Mouse (Mus musculus) cortical plate, adult 2 months (tissue): ENCODE data around the gene Arrdc3. TPM values are rescaled to one million over a fixed set of nuclear protein-coding genes. Genes with fewer than 3 reads are reported as not detected.

Experiments used
- H3K27ac ChIP-seq: fragments of 200-500 bp; 2 replicates; pipeline ENCODE4 v1.5.1; 2012; ENCODE audit warnings: low read length, control low read depth, inconsistent platforms; ENCODE audit not compliant: insufficient read depth
- H3K4me1 ChIP-seq: fragments of 200-500 bp; 2 replicates; pipeline ENCODE4 v1.6.1; 2011; ENCODE audit warnings: low read length; ENCODE audit not compliant: control insufficient read depth, insufficient read depth
- H3K4me3 ChIP-seq: fragments of 200-500 bp; 2 replicates; pipeline ENCODE4 v1.5.1; 2011; ENCODE audit warnings: mild to moderate bottlenecking, low read length, control low read depth; ENCODE audit not compliant: insufficient read depth
- CTCF ChIP-seq: fragments of 200-500 bp; IDR thresholded peaks from 2 replicates; pipeline ENCODE4 v1.5.1; 2011; ENCODE audit warnings: mild to moderate bottlenecking, control low read depth, low read length; ENCODE audit not compliant: insufficient read depth; ENCODE audit errors: extremely low read depth
- POLR2A ChIP-seq: fragments of 200-500 bp; IDR thresholded peaks from 2 replicates; pipeline ENCODE4 v1.6.1; 2011; ENCODE audit warnings: mild to moderate bottlenecking, low read length, control low read depth; ENCODE audit not compliant: insufficient read depth; ENCODE audit errors: extremely low read depth
- polyA plus RNA-seq: library from polyadenylated mRNA; depleted of rRNA; stranded (reverse); fragments of >200 nt; gene quantifications from 2 replicates; pipeline ENCODE4 v1.2.3, GENCODE M21; 2012

Arrdc3 gene
- polyA plus RNA-seq, 1 experiment = 50.7 TPM

DNA sequence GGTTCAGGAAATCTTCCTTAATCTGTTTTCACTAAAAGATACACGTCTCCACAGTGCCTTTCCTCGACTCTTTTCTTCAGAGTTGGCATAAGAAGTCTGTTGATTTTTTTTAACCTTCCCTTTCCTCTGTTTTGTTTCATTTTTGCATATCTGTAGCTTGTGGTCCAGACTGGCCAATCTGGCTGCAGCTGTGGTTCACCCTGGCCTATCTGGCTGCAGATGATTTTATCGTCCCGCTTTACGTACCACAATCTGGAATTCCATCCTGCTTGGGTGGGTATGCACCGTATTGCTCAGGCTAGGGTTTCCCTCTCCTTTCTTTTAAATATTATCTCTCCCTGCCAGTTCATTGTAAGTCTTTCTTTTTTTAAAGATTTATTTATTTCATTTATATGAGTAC is 37.8 kb downstream of the Arrdc3 start:
- no peak overlapping the region for H3K4me3 ChIP-seq
- no peak overlapping the region for H3K27ac ChIP-seq
- H3K4me1 ChIP-seq = no peaks in the 10 kb centered on the region
- no peak for TF ChIP-seq CTCF
- TF ChIP-seq POLR2A = no peak

DNA sequence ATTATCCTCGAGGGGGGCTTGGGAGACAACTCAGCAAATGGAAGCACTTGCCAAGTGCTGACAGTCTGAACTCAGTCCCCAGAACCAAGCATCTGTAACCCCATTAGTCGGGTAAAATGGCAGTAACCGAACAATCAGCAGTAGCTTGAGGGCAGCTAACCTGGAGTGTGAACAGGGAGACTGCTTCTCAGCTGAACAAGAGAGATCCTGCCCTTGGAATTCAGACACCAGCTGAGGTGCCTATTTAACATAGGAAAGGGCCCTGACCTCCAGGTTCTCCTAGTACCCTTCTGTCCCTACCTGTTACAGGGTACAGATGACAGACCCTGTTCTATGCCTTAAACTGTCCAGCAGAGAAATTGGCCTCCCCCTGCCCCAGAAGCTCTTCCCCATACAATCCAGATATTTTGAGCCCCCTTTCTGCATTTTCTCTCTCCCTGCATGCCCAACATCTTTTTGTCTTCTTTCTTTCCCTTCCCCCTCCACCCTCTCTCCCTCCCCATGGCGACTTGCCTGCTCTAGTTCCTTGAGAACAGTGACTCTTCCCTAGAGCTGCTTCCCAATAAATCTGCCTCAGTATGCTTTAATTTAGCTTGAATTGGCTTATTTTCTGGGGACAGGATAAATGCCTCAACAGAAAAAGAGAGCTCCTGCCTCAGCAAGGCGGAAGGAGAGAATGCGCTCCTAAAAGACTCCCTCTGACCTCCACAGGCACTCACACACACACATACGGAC is 38.6 kb downstream of the Arrdc3 start:
- TF ChIP-seq POLR2A = no peak
- no peak for TF ChIP-seq CTCF
- no peak overlapping the region for H3K27ac ChIP-seq
- H3K4me1 ChIP-seq = no peaks in the 10 kb centered on the region
- no peak overlapping the region for H3K4me3 ChIP-seq

DNA sequence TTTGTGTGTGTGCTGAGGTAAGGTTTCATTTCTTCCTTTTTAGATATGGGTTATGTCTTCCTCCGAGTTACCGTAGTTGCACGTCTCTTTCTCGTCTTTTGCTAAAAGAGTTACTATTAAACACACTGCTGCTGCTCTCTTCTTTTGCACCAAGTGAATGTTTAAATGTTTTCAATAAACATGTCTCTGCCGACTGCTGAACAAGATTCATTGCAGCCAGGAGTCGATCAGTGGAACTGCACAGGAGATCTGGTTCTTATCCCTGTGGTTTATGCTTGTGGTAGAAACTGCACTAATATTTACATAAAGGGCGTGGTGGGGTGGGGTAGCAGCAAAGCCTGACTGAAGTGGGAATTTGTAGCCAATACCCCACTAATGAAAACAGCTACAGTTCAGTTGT is 45.0 kb downstream of the Arrdc3 start:
- no peak for TF ChIP-seq POLR2A
- no peak for TF ChIP-seq CTCF
- no peak overlapping the region for H3K4me3 ChIP-seq
- H3K4me1 ChIP-seq = no peaks in the 10 kb centered on the region
- H3K27ac ChIP-seq = no peak overlapping the region

DNA sequence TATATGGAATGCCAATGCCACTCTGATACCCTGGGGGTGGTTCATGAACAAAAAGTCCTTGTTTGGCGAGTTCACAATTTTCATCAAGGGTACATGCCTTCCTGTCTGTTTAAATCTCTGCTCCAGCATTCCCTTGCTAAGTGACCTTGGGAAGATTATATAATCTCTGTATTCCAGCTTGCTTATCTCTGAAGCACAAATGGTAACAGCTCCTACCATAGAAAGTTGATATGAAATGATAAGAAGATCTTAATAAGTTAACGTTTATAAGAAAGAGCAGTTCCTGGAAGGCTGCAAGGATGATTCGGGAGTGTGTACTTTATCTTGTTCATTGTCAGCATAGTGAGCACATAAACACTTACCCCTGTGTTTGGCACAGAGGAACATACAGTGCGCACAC is 46.8 kb downstream of the Arrdc3 start:
- TF ChIP-seq CTCF (no peak), POLR2A (no peak)
- no peak overlapping the region for H3K4me3 ChIP-seq
- no peak overlapping the region for H3K27ac ChIP-seq
- no peaks in the 10 kb centered on the region for H3K4me1 ChIP-seq

DNA sequence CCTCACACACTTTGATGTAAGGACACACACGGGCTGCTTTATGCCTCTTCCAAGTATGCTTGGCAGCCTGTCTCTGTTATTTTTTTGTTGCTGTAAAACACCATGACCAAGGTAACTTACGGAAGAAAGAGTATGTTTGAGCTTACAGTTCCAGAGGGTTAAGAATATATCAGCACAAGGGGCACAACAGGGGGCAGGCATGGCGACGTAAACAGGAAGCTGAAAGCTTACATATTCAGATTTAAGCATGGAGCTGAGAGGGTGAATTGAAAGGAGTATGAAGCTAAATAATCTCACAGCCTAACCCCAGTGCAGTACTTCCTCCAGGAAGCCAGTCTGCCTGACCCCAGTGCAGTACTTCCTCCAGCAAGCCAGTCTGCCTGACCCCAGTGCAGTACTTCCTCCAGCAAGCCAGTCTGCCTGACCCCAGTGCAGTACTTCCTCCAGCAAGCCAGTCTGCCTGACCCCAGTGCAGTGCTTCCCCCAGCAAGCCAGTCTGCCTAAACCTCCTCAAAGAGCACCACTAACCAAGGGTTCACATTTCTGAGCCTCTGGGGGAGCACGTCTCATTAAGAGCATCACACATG is 49.7 kb downstream of the Arrdc3 start:
- H3K4me1 ChIP-seq = no peaks in the 10 kb centered on the region
- no peak overlapping the region for H3K4me3 ChIP-seq
- TF ChIP-seq POLR2A (no peak), CTCF (no peak)
- no peak overlapping the region for H3K27ac ChIP-seq

DNA sequence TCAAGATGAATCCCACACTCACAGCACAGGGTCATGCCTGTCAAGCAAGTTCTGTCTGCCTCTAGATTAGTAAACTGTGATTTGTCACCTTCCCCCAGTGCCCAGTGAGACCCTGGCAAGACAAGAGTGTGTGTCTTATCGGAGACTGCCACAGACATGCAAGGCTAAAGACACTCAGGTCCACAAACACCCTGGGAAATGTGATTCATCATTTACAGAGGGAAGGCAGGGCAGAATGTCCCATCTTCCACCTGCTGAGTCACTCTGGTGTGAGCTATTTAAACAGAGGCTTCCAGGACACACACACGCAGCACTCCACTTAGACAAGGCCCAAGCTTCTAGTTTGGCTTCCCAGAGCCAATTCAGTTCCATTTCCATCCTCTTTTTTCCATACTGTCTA is 53.2 kb downstream of the Arrdc3 start:
- H3K4me3 ChIP-seq = no peak overlapping the region
- TF ChIP-seq CTCF = no peak
- TF ChIP-seq POLR2A = no peak

DNA sequence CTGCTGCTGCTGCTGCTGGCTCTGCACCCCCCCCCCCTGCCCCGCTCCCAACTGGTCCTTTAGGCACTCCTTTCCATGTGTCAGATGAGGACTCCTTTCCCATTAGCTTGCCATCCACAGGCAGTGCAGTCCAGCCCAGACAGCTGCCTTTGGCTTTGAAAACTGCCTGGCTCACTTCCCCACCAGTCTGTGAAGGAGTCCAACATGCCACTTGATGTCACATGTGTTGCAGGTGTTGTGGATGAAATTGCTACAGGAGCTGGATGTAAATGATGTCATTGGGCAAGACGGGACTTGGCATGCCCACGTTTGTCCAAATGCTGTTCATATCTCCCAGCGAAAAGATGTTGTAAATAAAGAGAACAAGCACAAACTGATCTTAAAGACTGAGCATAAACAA is 56.0 kb downstream of the Arrdc3 start:
- Histone ChIP-seq H3K27ac (0 out of 2 replicates have a peak overlapping the region, but pooled peaks have one; percentile 57), H3K4me1 (peaks cover 2% of the 10 kb centered on the region; the same call in 1 of the 2 replicates), H3K4me3 (no peak overlapping the region)
- TF ChIP-seq CTCF (no peak), POLR2A (no peak)

More for the DNA sequence above, 53.2 kb downstream of the Arrdc3 start:
- Histone ChIP-seq H3K4me1 (peaks cover 2% of the 10 kb centered on the region; the same call in 1 of the 2 replicates), H3K27ac (no peak overlapping the region)

DNA sequence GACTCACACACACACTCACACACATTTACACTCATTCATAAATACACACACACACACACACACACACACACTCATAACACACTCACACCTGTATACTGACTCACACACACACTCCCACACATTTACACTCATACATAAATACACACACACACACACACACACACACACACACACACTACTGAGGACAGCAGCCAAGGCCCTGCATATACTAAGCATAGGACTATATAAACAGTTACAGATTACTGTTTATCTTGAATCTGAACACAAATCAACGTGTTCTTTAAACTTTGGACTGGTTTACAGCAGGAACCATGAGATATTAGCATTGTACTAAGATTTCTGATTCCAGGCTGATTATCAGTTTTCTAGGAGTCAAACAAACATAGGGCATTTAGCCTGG is 56.7 kb downstream of the Arrdc3 start:
- H3K4me1 ChIP-seq = peaks cover 2% of the 10 kb centered on the region; the same call in 1 of the 2 replicates
- H3K27ac ChIP-seq = no peak overlapping the region
- no peak for TF ChIP-seq CTCF
- TF ChIP-seq POLR2A = no peak
- no peak overlapping the region for H3K4me3 ChIP-seq

DNA sequence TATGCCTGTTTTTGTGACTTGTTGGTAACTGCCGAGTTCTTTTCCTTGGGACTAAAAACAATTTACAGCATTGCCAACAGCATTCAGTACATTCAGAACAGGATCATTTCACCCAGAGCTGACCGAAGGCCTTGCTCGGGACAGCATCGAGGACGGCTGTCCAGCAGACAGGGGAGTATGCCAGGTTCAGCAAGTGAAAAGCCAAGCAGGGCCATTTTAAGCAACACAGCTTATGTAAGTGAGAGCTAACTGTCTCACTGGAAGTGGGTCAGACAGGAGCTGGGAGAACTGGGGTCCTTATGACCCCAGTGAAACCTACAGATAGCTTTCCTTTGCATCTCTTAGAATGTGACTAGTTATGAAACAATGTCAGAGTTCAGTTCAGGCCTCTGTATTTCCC is 57.2 kb downstream of the Arrdc3 start:
- Histone ChIP-seq H3K4me3 (no peak overlapping the region), H3K27ac (peak overlapping the region; percentile 35; the same call in 1 of the 2 replicates), H3K4me1 (peaks cover 2% of the 10 kb centered on the region; the same call in 1 of the 2 replicates)
- TF ChIP-seq CTCF = no peak
- TF ChIP-seq POLR2A = no peak

DNA sequence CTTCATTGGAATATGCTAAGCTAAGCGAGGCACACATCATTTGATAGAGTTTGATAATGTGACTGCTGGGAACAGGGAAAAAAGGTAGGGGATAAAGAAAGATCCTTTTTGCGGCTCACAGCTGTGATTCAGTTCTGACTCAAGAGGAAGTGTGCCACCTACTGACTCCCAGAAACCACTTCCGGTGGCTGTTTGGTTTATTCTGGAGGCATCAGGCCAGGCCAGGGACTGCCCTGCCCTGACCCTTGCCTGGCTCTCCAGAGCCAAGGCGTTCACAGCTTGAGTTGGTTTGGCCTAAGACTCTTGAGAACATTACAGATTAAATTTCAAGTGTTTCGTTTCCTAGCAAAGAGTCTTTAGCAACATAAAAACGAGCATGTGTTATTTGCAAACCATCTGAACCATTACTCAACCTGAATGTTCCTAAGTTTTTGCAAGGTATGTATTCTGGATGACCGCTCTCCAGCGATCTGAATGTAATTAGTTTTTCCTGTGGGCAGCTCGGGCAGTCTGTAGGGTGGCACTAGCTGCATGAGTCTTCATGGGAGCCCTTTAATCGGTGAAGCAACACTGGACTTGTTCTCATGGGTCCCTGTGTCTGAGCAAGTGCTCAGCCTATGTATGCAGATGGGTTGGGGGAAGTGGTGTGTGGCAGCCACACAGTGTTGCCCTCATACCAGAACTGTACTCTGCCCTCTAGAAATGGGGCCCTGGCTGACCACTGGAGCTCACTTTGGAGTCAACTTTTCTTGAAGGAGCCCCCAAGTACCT is 57.9 kb downstream of the Arrdc3 start:
- peak overlapping the region; percentile 35; the same call in 1 of the 2 replicates for H3K27ac ChIP-seq
- TF ChIP-seq CTCF = no peak
- TF ChIP-seq POLR2A = no peak
- peaks cover 2% of the 10 kb centered on the region; the same call in 1 of the 2 replicates for H3K4me1 ChIP-seq
- H3K4me3 ChIP-seq = no peak overlapping the region
